Mouse (Mus musculus) T-helper 1 cell (primary cell): ENCODE measurements at regions not wholly inside any gene's neighbourhood (a gene's known extent, or its start where the extent isn't known, plus 50 kb on each side); places are given as distances from the start of the nearest gene placed in this dataset.

Source experiments
- in situ Hi-C: fragments of 300-600 bp; cut with MboI, MseI; formaldehyde crosslinking; loops from one replicate; pipeline ENCODE4 v1.15.1; 2025; ENCODE audit warnings: high pct_unique_total_duplicates

- in situ Hi-C loops, result no loop called here
Observed at GRCm38 (mm10) chr9:89789926-89790325, 51.7 kb upstream of the Ankrd34c start.

- in situ Hi-C loops, result no loop called here
Observed at GRCm38 (mm10) chr9:89788651-89789050, 50.4 kb upstream of the Ankrd34c start.
